Mouse (Mus musculus): ENCODE results near the gene Radil.

DNA sequence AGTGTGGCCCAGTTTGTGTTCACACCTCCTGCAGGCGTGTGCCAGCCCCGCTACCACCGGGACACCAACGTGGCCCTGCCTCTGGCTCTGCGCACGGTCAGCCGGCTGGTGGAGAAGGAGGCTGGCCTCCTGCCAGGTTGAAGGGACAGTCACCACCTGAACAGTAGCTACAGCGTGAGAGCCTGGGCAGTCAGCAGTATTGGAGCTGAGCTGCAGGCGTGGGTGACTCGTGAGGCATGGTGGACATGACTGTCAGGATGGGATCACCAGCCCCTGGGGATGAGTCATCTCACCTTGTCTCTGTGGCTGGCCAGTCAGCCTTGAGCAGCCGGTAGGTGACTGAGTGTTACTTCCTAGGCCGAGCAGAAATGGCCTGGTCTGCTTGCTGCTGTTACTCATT, 73.6 kb downstream of the Radil start:
- TF ChIP-seq POLR2A (IDR thresholded peaks at IDR 0.05; ENCODE audit: low read depth, low read length) (no peak), CTCF (conservative IDR thresholded peaks at IDR 0.05; ENCODE audit: insufficient read depth, insufficient read length, low read depth, low read length) (no peak)
